Mouse (Mus musculus): Measurements from ENCODE around the gene Nudt21. TPM values are rescaled to one million over a fixed set of nuclear protein-coding genes. Genes with fewer than 3 reads are reported as not detected.

Nudt21 gene
- polyA plus RNA-seq, 1 experiment from 2014 or later, result 88.6 TPM

- no peak overlapping the region for H3K4me3 ChIP-seq
- 73% methylated on average over 6 of the region's 6 CpGs for WGBS
These were observed 68.5 kb downstream of the Nudt21 start for GRCm38 (mm10) chr8:93968293-93968692.

More at GRCm38 (mm10) chr8:93968293-93968692, 68.5 kb downstream of the Nudt21 start:
- no peak for ATAC-seq (ENCODE audit: insufficient number of reproducible peaks, low FRiP score, low TSS enrichment, low read depth)
- no peak overlapping the region for H3K27ac ChIP-seq
- H3K4me2 ChIP-seq, result no peak overlapping the region
- H3K27me3 ChIP-seq, result no peaks in the 10 kb centered on the region
- no peaks in the 10 kb centered on the region for H3K4me1 ChIP-seq
- H3K9ac ChIP-seq, result no peak overlapping the region
- H3K9me3 ChIP-seq, result no peaks in the 10 kb centered on the region
- peaks cover 26% of the 10 kb centered on the region for H3K36me3 ChIP-seq

Other genes with a start within 250 kb of the Nudt21 start
- gene Gnao1, start 227.1 kb downstream of the Nudt21 start, polyA plus RNA-seq (2015; fragmentation: Nextera tagmentation; extraction: Ambion mirVana), result 3.0 and 3.4 TPM in 2 replicates
- 39.0 and 41.5 TPM in 2 replicates for gene Amfr, start 24.2 kb downstream of the Nudt21 start, polyA plus RNA-seq (2015; fragmentation: Nextera tagmentation; extraction: Ambion mirVana)
- gene Ogfod1, start 167 bp upstream of the Nudt21 start, polyA plus RNA-seq (2015; fragmentation: Nextera tagmentation; extraction: Ambion mirVana), result 12.8 and 13.1 TPM in 2 replicates
- 10.4 TPM in 2 replicates for gene Bbs2, start 61.9 kb upstream of the Nudt21 start, polyA plus RNA-seq (2015; fragmentation: Nextera tagmentation; extraction: Ambion mirVana)
- gene Mt4, start 100.2 kb upstream of the Nudt21 start, polyA plus RNA-seq (2015; fragmentation: Nextera tagmentation; extraction: Ambion mirVana), result 0.60 and 3.9 TPM in 2 replicates
- 4.8 and 5.2 TPM in 2 replicates for gene Mt3, start 115.6 kb upstream of the Nudt21 start, polyA plus RNA-seq (2015; fragmentation: Nextera tagmentation; extraction: Ambion mirVana)
- gene Mt2, start 135.6 kb upstream of the Nudt21 start, polyA plus RNA-seq (2015; fragmentation: Nextera tagmentation; extraction: Ambion mirVana), result 57.2 and 59.8 TPM in 2 replicates
- 164 and 189 TPM in 2 replicates for gene Mt1, start 142.1 kb upstream of the Nudt21 start, polyA plus RNA-seq (2015; fragmentation: Nextera tagmentation; extraction: Ambion mirVana)
- gene Nup93, start 177.5 kb upstream of the Nudt21 start, polyA plus RNA-seq (2015; fragmentation: Nextera tagmentation; extraction: Ambion mirVana), result 62.8 and 63.0 TPM in 2 replicates

All from limb, embryonic 15.5 days (tissue).